Mouse (Mus musculus): ENCODE measurements around the gene Ppp2r2c. TPM values are rescaled to one million over a fixed set of nuclear protein-coding genes. Genes with fewer than 3 reads are reported as not detected.

Gene Ppp2r2c
- total RNA-seq, 2 experiments from 2014 or later, result 375 to 387 TPM

DNA sequence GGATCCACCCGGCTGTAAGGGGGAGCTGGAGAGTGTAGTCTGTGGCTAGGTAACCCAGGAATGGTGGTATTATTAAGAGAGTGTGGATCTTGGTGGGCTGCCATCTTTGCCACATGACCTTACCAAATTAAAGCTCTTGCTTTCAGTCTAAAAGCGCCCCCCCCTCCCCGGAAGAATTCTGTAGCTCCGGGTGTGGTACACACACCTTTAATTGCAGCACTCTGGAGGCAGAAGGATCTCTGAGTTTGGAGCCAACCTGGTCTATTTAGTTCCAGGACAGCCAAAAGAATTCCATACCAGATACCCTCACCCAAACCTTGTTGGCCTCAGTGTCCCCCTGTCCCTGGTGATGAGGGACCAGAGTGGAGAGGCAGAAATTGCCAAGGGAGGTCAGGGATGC lies 10.5 kb downstream of the Ppp2r2c start:
- peak overlapping the region; percentile 86; the same call in 1 of the 2 replicates for H3K27ac ChIP-seq
- no peak for DNase-seq (ENCODE audit: low spot score in 2 of 2)
- no peak for TF ChIP-seq CTCF (conservative IDR thresholded peaks at IDR 0.05)
- no peak overlapping the region for H3K4me3 ChIP-seq

DNA sequence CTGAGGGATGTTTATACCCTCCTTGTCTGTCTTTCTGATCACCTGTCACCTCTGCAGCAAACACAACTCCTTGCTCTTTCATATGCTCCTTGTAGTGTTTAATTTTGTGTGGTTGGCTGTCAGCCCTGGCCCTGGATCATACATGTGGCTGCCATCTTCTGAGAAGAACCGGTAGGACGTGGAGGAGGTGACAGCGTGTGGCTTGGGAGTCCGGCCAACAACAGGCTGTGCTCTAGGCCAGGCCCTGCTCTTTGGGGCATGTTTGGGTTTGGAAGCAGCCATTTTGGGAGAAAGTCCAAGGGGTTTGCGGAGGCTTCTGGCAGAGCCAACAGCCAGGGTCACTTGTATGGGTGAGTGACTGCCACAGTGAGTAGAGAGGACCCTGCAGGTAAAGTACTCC lies 12.3 kb downstream of the Ppp2r2c start:
- no peak overlapping the region for H3K4me3 ChIP-seq
- H3K27ac ChIP-seq, result peak overlapping the region; percentile 57
- TF ChIP-seq CTCF (conservative IDR thresholded peaks at IDR 0.05), result no peak
- DNase-seq (ENCODE audit: low spot score in 2 of 2), result no peak

DNA sequence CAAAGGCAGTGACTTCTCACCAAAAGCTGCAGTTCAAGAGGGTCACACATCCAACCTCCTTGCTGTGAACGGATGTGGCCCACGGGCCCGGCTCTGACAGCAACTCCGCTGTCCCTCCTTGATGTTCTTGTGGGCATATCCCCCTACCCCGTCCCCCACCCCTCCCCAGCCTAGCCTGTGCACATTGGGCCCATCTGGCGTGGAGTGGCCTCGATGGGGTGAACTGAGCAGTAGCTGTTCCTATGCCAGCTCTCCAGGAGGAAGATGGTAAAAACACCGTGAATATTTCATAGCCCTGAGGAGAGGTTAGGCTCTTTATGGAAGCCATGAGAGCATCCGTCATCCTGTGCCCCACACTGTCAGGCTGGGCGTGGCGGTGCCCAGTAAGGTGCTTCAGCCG lies 15.2 kb downstream of the Ppp2r2c start:
- Histone ChIP-seq H3K27ac (peak overlapping the region; percentile 64; the same call in 1 of the 2 replicates), H3K4me3 (no peak overlapping the region)
- DNase-seq (ENCODE audit: low spot score in 2 of 2), result no peak
- no peak for TF ChIP-seq CTCF (conservative IDR thresholded peaks at IDR 0.05)

DNA sequence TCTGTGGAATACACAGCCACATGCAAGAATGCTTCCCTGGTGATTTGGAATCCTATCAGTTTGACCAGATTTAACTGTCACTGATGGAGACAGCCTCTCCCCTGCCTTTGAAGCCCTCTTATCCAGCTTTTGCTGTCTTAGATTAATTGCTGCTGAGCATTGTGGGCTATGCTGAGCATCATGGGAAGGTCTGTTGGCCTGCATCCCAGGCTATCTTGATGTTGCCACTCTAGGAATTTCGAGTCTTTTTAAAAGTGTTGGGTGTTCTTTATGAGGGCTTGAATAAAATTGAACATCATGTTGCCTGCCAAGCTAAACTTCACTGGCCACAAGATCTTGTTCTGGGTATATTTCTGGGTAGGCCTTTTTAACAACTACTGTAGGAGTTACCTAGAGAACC lies 16.8 kb downstream of the Ppp2r2c start:
- no peak for DNase-seq (ENCODE audit: low spot score in 2 of 2)
- TF ChIP-seq CTCF (conservative IDR thresholded peaks at IDR 0.05), result no peak
- peak overlapping the region; percentile 93 for H3K27ac ChIP-seq
- H3K4me3 ChIP-seq, result no peak overlapping the region

DNA sequence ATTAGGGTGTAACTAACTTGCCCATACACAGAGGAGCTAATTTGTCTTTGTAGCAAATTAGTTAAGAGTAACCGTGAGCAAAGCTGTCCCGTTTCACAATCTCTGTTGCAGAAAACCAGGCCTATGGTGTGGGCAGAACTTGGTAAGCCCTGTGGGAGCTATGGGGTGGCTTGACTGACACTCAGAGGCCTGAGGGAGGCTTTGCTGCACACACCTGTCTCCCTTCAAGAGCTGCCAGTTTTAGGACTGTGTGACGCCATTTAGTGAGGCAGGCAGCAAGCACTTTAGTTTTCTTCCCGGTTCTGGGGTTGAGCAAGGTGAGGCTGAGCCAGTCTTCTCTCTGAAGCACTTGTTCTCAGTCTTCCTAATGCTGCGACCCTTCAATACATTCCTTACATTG lies 17.3 kb downstream of the Ppp2r2c start:
- TF ChIP-seq CTCF (conservative IDR thresholded peaks at IDR 0.05), result no peak
- Histone ChIP-seq H3K4me3 (no peak overlapping the region), H3K27ac (peak overlapping the region; percentile 93)
- no peak for DNase-seq (ENCODE audit: low spot score in 2 of 2)

DNA sequence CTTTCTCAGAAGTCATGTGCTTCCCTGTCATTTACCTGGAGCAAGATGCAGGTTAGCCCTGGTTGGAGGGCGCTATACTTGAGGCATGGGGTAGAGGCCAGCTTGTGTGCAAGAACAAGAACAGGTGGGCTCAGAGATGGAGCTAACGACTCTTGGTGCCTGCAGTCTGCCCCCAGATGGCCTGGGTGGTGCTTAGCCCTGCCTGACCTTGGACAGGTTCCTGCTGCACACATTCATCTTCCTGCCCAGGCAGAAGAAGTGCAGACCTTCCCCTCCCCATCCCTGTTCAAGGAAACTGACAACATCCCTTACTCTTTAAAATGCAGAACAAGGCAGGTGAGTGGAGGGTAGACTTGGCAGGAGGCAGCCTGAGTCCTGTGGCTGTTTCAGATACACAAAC lies 18.0 kb downstream of the Ppp2r2c start:
- DNase-seq (ENCODE audit: low spot score in 2 of 2), result no peak
- peak overlapping the region; percentile 93 for H3K27ac ChIP-seq
- TF ChIP-seq CTCF (conservative IDR thresholded peaks at IDR 0.05), result no peak
- no peak overlapping the region for H3K4me3 ChIP-seq

DNA sequence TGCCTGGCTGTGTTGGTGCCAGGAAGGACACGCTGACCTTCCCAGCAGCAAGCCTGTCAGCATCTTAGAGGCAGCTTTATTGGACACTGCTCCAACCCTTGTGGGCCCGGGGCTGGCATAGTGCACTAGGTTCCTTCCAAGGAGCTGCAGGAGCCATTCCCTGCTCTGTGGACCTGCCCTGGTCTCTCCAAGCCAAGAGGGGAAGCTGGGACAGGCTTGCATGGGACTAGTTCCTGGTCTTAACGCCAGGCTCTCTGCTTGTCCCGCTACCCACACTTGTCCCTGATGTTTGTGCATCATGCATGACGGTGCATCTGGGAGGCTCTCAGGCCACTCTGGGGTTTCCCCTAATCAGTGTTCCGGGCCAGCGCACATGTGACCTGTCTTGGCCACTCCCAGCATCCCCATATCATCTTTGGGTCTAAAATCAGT lies 18.6 kb downstream of the Ppp2r2c start:
- no peak for TF ChIP-seq CTCF (conservative IDR thresholded peaks at IDR 0.05)
- Histone ChIP-seq H3K4me3 (no peak overlapping the region), H3K27ac (peak overlapping the region; percentile 93)
- no peak for DNase-seq (ENCODE audit: low spot score in 2 of 2)

DNA sequence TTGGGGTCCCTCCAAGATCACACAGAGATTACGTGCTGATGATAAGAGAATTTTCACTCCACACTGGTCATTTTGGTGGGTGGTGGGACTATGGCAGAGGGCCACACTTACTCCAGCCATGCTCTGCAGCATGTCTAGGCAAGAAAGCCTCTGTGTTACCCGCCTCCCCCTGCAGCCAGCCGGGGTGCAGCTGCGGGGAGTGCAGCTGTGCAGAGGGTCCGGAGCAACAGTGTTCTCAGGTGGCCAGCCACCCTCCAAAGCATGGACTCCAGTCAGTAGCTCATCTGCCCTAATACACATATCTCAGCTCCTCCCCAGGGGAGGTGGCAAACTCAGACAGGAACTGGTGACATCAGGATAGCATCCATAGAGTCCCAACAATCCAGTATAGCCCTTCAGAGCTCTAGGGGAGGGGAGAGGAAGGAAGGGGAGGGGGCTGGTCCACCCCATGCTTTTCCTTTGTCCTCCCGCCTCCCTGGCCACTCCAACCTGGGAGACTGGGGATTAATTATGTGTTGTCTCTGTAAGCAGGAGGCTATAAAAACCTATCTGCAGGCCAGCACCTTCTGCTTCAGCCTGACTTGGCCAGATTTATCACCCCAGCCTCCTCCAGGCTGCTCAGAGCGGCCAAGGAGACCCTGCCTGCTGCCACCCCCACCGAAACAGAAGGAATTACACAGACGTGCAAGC lies 19.1 kb downstream of the Ppp2r2c start:
- TF ChIP-seq CTCF (conservative IDR thresholded peaks at IDR 0.05), result no peak
- DNase-seq (ENCODE audit: low spot score in 2 of 2), result no peak
- Histone ChIP-seq H3K4me3 (no peak overlapping the region), H3K27ac (peak overlapping the region; percentile 93)

DNA sequence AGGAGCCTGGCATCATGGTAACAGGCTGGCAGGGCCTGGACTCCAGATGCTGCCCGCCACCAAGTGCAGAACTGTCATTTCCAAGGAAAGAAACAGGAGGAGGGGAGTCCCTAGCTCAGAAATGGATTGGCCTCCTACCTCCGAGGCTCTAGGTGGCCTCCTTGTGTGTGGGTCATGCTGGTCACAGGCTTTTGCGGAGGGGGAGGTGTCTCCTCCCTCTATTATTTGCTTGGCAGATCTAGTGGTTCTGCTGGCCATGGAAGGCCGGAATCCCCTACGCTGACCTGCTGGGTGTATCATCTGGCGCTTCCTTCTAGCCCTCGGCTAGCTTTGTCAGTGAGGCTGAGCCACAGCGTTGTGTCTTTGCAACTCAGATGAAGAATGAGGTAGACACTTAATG lies 20.2 kb downstream of the Ppp2r2c start:
- H3K4me3 ChIP-seq, result no peak overlapping the region
- TF ChIP-seq CTCF (conservative IDR thresholded peaks at IDR 0.05), result no peak
- DNase-seq (ENCODE audit: low spot score in 2 of 2), result no peak
- peak overlapping the region; percentile 93 for H3K27ac ChIP-seq

DNA sequence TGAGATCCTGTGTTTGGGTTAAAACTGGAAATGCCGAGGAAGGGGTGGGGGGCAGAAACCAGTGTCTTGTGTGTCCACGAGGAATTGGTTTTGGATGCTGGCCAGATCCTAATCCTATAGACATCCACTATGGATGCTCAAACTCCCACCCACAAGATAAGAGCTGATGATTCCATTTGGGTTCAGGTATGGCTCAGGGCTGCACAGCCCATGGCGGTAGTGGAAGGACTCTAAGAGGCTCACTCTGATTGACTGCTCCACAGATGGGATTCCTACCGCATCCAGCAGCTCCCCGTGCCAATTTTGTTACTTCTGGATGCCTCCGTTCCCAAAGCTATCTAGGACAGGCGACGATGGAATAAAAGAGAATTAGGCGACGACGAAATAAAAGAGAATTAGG lies 20.6 kb downstream of the Ppp2r2c start:
- no peak for TF ChIP-seq CTCF (conservative IDR thresholded peaks at IDR 0.05)
- Histone ChIP-seq H3K27ac (peak overlapping the region; percentile 93), H3K4me3 (no peak overlapping the region)
- DNase-seq (ENCODE audit: low spot score in 2 of 2), result no peak

DNA sequence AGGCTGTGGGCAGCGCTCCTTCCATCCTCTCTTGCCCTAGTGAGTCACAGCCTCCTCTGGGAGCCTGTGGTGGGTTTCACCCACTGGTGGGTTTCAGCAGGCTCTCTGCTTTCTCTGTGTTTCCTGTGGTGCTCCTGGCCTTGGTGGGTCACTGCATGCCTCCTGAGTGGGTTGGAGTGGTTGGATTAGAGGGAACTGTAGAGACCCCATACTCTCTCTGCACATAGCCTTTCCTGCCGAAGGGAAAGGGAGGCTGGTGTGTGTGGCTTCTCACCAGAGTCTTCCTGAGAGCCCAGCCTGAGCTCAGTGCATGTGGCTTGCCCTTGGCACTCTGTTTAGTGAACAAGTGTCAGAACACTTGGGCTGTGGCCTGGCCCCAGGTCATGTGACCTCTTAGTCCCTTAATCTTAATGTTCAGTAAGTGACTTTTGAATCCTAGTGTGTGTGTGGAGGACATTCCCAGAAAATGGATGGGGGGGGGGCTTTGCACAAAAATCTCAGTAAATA lies 21.1 kb downstream of the Ppp2r2c start:
- no peak for DNase-seq (ENCODE audit: low spot score in 2 of 2)
- H3K27ac ChIP-seq, result peak overlapping the region; percentile 93
- no peak for TF ChIP-seq CTCF (conservative IDR thresholded peaks at IDR 0.05)
- H3K4me3 ChIP-seq, result no peak overlapping the region

DNA sequence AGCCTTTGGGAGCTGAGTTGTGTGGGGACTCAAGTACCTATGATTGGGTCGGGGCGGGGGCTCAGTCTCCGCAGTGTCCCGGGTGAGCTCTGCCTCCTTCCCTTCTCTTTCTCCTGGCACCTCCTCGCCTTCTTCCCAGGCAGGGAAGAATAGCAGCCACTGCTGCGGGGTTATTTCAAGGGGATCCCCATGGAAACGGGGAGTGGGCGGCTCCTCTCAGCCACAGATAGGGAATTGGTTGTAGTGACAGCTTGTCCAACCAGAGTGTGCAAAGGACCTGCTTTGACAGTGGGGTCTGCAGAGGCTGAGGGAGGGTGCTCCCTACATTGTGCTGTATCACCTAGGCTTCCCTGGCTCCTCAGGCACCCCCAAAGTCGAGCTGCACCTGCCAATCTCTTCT lies 22.5 kb downstream of the Ppp2r2c start:
- peak; percentile 68 to 80 for DNase-seq (ENCODE audit: low spot score in 2 of 2)
- Histone ChIP-seq H3K27ac (peak overlapping the region; percentile 93), H3K4me3 (no peak overlapping the region; the same call in 1 of the 2 replicates)
- no peak for TF ChIP-seq CTCF (conservative IDR thresholded peaks at IDR 0.05)

DNA sequence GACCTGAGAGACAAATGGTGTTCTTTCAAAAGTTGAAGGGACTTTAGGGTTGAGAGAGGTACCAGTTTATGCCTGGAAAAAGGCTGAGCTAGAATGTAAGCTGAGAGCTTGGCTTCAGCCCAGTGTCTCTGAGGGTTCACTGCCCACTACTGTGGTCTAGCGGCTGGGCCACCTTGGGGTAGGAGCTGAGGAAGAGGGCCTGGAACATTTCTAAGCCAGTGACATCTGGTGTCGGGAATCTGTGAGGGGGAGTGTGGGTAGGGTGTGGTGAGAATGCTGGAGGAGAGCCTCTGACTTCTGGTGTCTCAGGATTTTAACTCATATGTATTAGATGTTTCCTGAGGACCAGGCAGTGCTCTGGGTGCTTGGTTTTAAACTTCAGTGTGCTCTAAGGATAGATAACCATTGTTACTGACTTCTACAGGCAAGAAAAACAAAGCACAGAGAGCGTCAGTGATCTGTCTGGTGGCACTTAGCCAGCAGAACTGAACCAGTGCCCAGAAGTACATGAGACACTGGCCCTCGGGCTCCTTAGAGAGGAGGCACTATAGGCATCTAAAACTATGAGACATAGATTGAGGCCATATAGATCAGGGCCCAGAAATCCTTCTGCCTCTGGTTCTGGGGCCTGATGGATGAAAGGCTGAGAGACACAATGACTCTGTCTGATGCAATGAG lies 23.6 kb downstream of the Ppp2r2c start:
- Histone ChIP-seq H3K27ac (peak overlapping the region; percentile 93), H3K4me3 (no peak overlapping the region)
- TF ChIP-seq CTCF (conservative IDR thresholded peaks at IDR 0.05), result no peak
- DNase-seq (ENCODE audit: low spot score in 2 of 2), result no peak

DNA sequence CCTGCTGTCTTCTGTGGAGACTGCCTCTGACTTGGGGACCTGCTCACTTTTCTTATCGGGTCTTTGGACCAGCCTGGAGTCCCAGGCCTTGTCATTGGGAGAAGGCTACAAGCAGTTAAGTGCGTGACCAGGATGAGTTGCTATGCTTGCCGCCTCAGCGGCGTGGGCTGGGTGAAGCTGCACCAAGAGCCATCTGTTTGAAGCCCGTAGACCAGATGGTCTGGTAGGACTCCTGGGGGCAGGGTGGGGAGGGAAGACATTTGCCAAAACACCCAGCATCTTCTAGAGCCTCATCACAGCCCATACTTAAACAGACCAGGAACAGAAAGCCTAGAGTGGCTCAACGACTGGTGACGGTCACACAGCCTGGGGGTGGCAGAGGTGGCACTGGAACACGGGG lies 24.9 kb downstream of the Ppp2r2c start:
- Histone ChIP-seq H3K4me3 (peak overlapping the region; percentile 22; the same call in 1 of the 2 replicates), H3K27ac (peak overlapping the region; percentile 93)
- peak; percentile 80 to 84 for DNase-seq (ENCODE audit: low spot score in 2 of 2)
- TF ChIP-seq CTCF (conservative IDR thresholded peaks at IDR 0.05), result no peak
